Mouse (Mus musculus): ENCODE results near the gene Glra1. TPM values are rescaled to one million over a fixed set of nuclear protein-coding genes. Genes with fewer than 3 reads are reported as not detected.
"Not testable (repeated sequence)": the region's sequence is repeated elsewhere in the genome, so short reads cannot be mapped to it uniquely, and the experiment has no call there.

Glra1 gene
- not detected in 2 replicates for polyA plus RNA-seq (2015; fragmentation: Nextera tagmentation; extraction: Ambion mirVana)

- DNase-seq (ENCODE audit: low spot score) (peak; percentile 74), ATAC-seq (peak; percentile 70)
- Histone ChIP-seq H3K4me1 (ENCODE audit: insufficient read depth, low read depth, low read length) (no peaks in the 10 kb centered on the region), H3K4me3 (ENCODE audit: low read depth, low read length) (no peak within 1 kb of the TSS), H3K4me2 (replicated peaks; ENCODE audit: low read depth, low read length) (no peak within 1 kb of the TSS), H3K27ac (ENCODE audit: low read length) (no peak within 1 kb of the TSS), H3K27me3 (replicated peaks; ENCODE audit: insufficient read depth, low read length) (peaks cover 4% of the 10 kb centered on the region), H3K36me3 (ENCODE audit: insufficient read depth, low read length) (no peaks in the 10 kb centered on the region), H3K9me3 (ENCODE audit: low read length) (no peaks in the 10 kb centered on the region), H3K9ac (replicated peaks; ENCODE audit: low read depth) (no peak within 1 kb of the TSS)
- TF ChIP-seq EP300 (IDR thresholded peaks at IDR 0.05), result no peak
- peak; percentile 9; the same call in 1 of the 2 replicates for TF ChIP-seq CTCF (IDR thresholded peaks at IDR 0.05)
- WGBS, result 4% methylated on average over 36 of the region's 36 CpGs
Measured at GRCm38 (mm10) chr11:55607808-55608523, at the start of gene Glra1. Gene Glra1 (minus strand): TSS chr11:55608198.

GRCm38 (mm10) chr11:55636961-55637360 is 29.0 kb upstream of the Glra1 start:
- H3K4me2 ChIP-seq (replicated peaks; ENCODE audit: low read depth, low read length), result no peak overlapping the region
- TF ChIP-seq CTCF (IDR thresholded peaks at IDR 0.05), result no peak
- no peak for TF ChIP-seq EP300 (IDR thresholded peaks at IDR 0.05)
- no peaks in the 10 kb centered on the region for H3K27me3 ChIP-seq (replicated peaks; ENCODE audit: insufficient read depth, low read length)
- no peak for ATAC-seq
- H3K9ac ChIP-seq (replicated peaks; ENCODE audit: low read depth), result no peak overlapping the region
- 27% methylated on average over 4 of the region's 4 CpGs for WGBS
- H3K36me3 ChIP-seq (ENCODE audit: insufficient read depth, low read length), result no peaks in the 10 kb centered on the region
- no peaks in the 10 kb centered on the region for H3K9me3 ChIP-seq (ENCODE audit: low read length)
- no peak overlapping the region for H3K27ac ChIP-seq (ENCODE audit: low read length)
- no peak overlapping the region for H3K4me3 ChIP-seq (ENCODE audit: low read depth, low read length)
- H3K4me1 ChIP-seq (ENCODE audit: insufficient read depth, low read depth, low read length), result no peaks in the 10 kb centered on the region
- no peak for DNase-seq (ENCODE audit: low spot score)

- DNase-seq (ENCODE audit: low spot score) (no peak), ATAC-seq (no peak)
- Histone ChIP-seq H3K4me1 (ENCODE audit: insufficient read depth, low read depth, low read length) (no peaks in the 10 kb centered on the region), H3K27ac (ENCODE audit: low read length) (no peak overlapping the region), H3K4me2 (replicated peaks; ENCODE audit: low read depth, low read length) (no peak overlapping the region), H3K36me3 (ENCODE audit: insufficient read depth, low read length) (no peaks in the 10 kb centered on the region), H3K27me3 (replicated peaks; ENCODE audit: insufficient read depth, low read length) (no peaks in the 10 kb centered on the region), H3K9ac (replicated peaks; ENCODE audit: low read depth) (no peak overlapping the region), H3K4me3 (ENCODE audit: low read depth, low read length) (no peak overlapping the region), H3K9me3 (ENCODE audit: low read length) (no peaks in the 10 kb centered on the region)
- TF ChIP-seq CTCF (IDR thresholded peaks at IDR 0.05), result no peak
Measured at GRCm38 (mm10) chr11:55633901-55634300, 25.9 kb upstream of the Glra1 start.

GRCm38 (mm10) chr11:55614631-55615030 is 6.6 kb upstream of the Glra1 start:
- not testable (repeated sequence) for H3K27ac ChIP-seq (ENCODE audit: low read length); H3K9ac ChIP-seq (replicated peaks; ENCODE audit: low read depth); H3K9me3 ChIP-seq (ENCODE audit: low read length); H3K4me2 ChIP-seq (replicated peaks; ENCODE audit: low read depth, low read length); H3K4me1 ChIP-seq (ENCODE audit: insufficient read depth, low read depth, low read length); DNase-seq (ENCODE audit: low spot score); ATAC-seq; H3K27me3 ChIP-seq (replicated peaks; ENCODE audit: insufficient read depth, low read length); H3K4me3 ChIP-seq (ENCODE audit: low read depth, low read length); H3K36me3 ChIP-seq (ENCODE audit: insufficient read depth, low read length)
- 65% methylated on average over 8 of the region's 8 CpGs for WGBS

GRCm38 (mm10) chr11:55608524-55608920 is 524 bp upstream of the Glra1 start:
- H3K4me2 ChIP-seq (replicated peaks; ENCODE audit: low read depth, low read length), result no peak overlapping the region
- no peak for TF ChIP-seq CTCF (IDR thresholded peaks at IDR 0.05)
- TF ChIP-seq EP300 (IDR thresholded peaks at IDR 0.05), result no peak
- 4% methylated on average over 12 of the region's 12 CpGs for WGBS
- H3K4me1 ChIP-seq (ENCODE audit: insufficient read depth, low read depth, low read length), result no peaks in the 10 kb centered on the region
- no peaks in the 10 kb centered on the region for H3K9me3 ChIP-seq (ENCODE audit: low read length)
- H3K36me3 ChIP-seq (ENCODE audit: insufficient read depth, low read length), result no peaks in the 10 kb centered on the region
- no peak overlapping the region for H3K4me3 ChIP-seq (ENCODE audit: low read depth, low read length)
- no peak overlapping the region for H3K27ac ChIP-seq (ENCODE audit: low read length)
- DNase-seq (ENCODE audit: low spot score) (no peak), ATAC-seq (no peak)
- no peak overlapping the region for H3K9ac ChIP-seq (replicated peaks; ENCODE audit: low read depth)
- H3K27me3 ChIP-seq (replicated peaks; ENCODE audit: insufficient read depth, low read length), result peaks cover 4% of the 10 kb centered on the region

- Histone ChIP-seq H3K4me2 (replicated peaks; ENCODE audit: low read depth, low read length) (no peak overlapping the region), H3K27ac (ENCODE audit: low read length) (no peak overlapping the region), H3K27me3 (replicated peaks; ENCODE audit: insufficient read depth, low read length) (peaks cover 4% of the 10 kb centered on the region), H3K4me1 (ENCODE audit: insufficient read depth, low read depth, low read length) (no peaks in the 10 kb centered on the region), H3K4me3 (ENCODE audit: low read depth, low read length) (no peak overlapping the region), H3K9me3 (ENCODE audit: low read length) (no peaks in the 10 kb centered on the region), H3K36me3 (ENCODE audit: insufficient read depth, low read length) (no peaks in the 10 kb centered on the region), H3K9ac (replicated peaks; ENCODE audit: low read depth) (no peak overlapping the region)
- no peak for ATAC-seq
- WGBS, result 9% methylated on average over 26 of the region's 26 CpGs
- TF ChIP-seq EP300 (IDR thresholded peaks at IDR 0.05) (no peak), CTCF (IDR thresholded peaks at IDR 0.05) (no peak)
- DNase-seq (ENCODE audit: low spot score), result no peak
Measured at GRCm38 (mm10) chr11:55607066-55607807, 761 bp downstream of the Glra1 start.

All from lung, postnatal 0 days (tissue).